Mouse (Mus musculus) cerebellum, adult 2 months (tissue): ENCODE results near the gene Eif3j1. TPM values are rescaled to one million over a fixed set of nuclear protein-coding genes. Genes with fewer than 3 reads are reported as not detected.

Experiments used
- DNase-seq, 2 experiments: peaks; one replicate each; pipeline ENCODE4 v3.0.0; 2021
- H3K27ac ChIP-seq: fragments of 200-500 bp; 2 replicates; pipeline ENCODE4 v1.5.1; 2012; ENCODE audit warnings: low read length, control low read depth, inconsistent platforms; ENCODE audit not compliant: insufficient read depth
- H3K27me3 ChIP-seq: fragments of 200-500 bp; 2 replicates; pipeline ENCODE4 v1.6.1; 2012; ENCODE audit warnings: inconsistent platforms, mild to moderate bottlenecking, low read length, moderate library complexity; ENCODE audit not compliant: control insufficient read depth, insufficient read depth
- H3K4me1 ChIP-seq: fragments of 200-500 bp; 2 replicates; pipeline ENCODE4 v1.6.1; 2011; ENCODE audit warnings: low read length; ENCODE audit not compliant: control insufficient read depth, insufficient read depth
- H3K4me3 ChIP-seq: fragments of 200-500 bp; replicated peaks from 2 replicates; pipeline ENCODE3; 2011; ENCODE audit warnings: mild to moderate bottlenecking, low read depth, low read length, control low read depth; ENCODE audit not compliant: insufficient read depth
- CTCF ChIP-seq: fragments of 200-500 bp; IDR thresholded peaks from 2 replicates; pipeline ENCODE4 v1.5.1; 2011; ENCODE audit warnings: low read depth, mild to moderate bottlenecking, control low read depth, low read length, moderate library complexity, borderline replicate concordance; ENCODE audit not compliant: insufficient read depth
- POLR2A ChIP-seq: fragments of 200-500 bp; IDR thresholded peaks from 2 replicates; pipeline ENCODE4 v1.6.1; 2011; ENCODE audit warnings: low read length, control low read depth, borderline replicate concordance; ENCODE audit not compliant: insufficient read depth
- WGBS: fragments of 180-500 bp; shearing (Covaris S2); methylation state at CpG from one replicate; pipeline ENCODE4 v1.1.7; 2018; 5-methylcytosine and 5-hydroxymethylcytosine counted together
- polyA plus RNA-seq: library from polyadenylated mRNA; depleted of rRNA; stranded (reverse); fragments of >200 nt; gene quantifications from 2 replicates; pipeline ENCODE4 v1.2.3, GENCODE M21; 2012

Gene Eif3j1
- polyA plus RNA-seq, 1 experiment = 22.2 TPM

DNA sequence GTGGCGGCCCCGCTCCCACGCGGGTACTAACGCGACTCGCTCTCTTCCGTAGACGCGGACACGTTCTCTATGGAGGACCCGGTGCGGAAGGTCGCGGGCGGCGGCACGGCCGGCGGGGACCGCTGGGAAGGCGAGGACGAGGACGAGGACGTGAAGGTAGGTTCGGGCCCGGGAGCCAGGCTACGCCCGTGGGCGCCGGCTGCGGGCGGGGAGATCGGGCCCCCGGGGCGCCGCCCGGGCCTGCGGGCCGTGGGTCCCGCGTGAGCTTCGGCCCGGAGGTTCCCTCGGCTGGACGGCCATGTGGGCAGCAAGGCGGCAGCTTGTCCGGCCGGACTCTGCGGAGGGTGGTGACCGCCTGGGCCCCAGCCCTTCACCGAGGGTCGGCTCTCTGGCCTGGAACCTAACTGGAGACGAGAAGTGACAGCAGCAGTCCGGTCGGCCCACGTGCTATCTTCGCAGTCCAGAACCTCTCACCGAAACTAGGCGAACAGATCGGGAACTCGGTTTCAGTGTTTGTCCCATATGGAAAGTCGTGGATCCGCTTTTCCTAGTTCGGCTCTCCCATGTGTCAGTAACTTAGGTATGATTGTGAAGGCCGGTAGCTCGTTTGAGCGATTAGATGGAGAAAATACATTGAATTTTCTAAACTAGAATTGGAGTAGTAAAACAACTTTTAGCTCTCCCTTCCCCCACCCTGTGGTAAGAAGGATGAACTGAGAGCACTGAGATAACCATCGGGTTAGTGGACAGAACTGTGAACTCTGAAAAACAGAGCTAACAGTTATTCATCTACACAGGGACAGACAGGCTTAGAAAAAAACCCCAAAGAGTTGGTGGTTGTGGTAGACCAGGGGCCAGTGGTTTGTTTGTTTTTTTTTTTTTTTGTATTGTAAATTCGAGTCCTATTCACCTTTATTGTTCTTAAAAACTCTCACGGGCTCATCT lies 682 bp downstream of the Eif3j1 start:
- Histone ChIP-seq H3K27ac (peak overlapping the region; percentile 74), H3K4me1 (no peaks in the 10 kb centered on the region; the same call in 1 of the 2 replicates), H3K4me3 (peak overlapping the region; percentile 80), H3K27me3 (no peaks in the 10 kb centered on the region)
- DNase-seq = peak in 1 of 2 experiments; percentile 55
- 1% methylated on average over 69 of the region's 71 CpGs for WGBS
- TF ChIP-seq CTCF (no peak), POLR2A (no peak)

DNA sequence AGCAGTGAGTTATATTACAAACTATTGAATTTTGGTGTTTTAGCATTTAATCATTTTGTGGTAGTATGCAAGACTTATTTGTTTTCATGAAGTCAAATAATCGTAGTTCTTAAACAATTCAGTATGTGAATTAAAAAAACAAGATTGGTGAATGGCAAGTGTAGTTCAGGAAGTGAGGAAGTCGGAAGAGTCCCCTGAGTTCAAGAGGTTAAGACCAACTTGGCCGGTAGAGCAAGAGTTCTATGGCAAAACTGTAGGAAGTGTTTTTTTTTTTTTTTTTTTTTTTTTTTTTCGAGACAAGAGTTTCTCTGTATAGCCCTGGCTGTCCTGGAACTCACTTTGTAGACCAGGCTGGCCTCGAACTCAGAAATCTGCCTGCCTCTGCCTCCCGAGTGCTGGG lies 3.6 kb downstream of the Eif3j1 start:
- Histone ChIP-seq H3K4me1 (no peaks in the 10 kb centered on the region; the same call in 1 of the 2 replicates), H3K27ac (no peak overlapping the region), H3K4me3 (no peak overlapping the region), H3K27me3 (no peaks in the 10 kb centered on the region)
- no peak for DNase-seq
- 87% methylated on average over 6 of the region's 6 CpGs for WGBS
- TF ChIP-seq POLR2A (no peak), CTCF (no peak)

DNA sequence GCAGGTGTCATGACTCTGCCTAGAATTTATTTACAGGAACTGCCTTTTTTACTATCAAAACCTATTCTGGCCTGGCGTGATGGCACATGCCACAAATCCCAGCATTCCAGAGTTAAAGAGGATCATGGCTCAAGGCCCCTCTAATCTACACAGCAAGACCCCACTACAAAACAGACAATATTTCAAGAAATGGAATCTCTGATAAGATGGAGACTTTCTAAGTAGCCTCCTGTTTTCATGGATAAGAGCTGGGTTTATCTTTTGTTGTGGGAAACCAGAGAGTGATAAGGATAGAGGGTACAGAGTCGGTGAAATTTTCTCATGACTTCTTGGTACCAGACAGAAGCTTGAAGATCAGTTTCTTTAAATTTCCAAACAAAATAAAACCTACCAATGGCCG lies 7.7 kb downstream of the Eif3j1 start:
- Histone ChIP-seq H3K4me1 (no peaks in the 10 kb centered on the region), H3K27me3 (no peaks in the 10 kb centered on the region), H3K4me3 (no peak overlapping the region), H3K27ac (no peak overlapping the region)
- WGBS = 95% methylated on average over 3 of the region's 3 CpGs
- no peak for DNase-seq
- no peak for TF ChIP-seq CTCF
- no peak for TF ChIP-seq POLR2A

GRCm38 (mm10) chr2:122043926-122044325 lies 15.6 kb downstream of the Eif3j1 start:
- no peaks in the 10 kb centered on the region for H3K27me3 ChIP-seq
- DNase-seq = no peak
- H3K27ac ChIP-seq = no peak overlapping the region
- no peak overlapping the region for H3K4me3 ChIP-seq
- no peaks in the 10 kb centered on the region for H3K4me1 ChIP-seq
- no peak for TF ChIP-seq CTCF
- TF ChIP-seq POLR2A = no peak

DNA sequence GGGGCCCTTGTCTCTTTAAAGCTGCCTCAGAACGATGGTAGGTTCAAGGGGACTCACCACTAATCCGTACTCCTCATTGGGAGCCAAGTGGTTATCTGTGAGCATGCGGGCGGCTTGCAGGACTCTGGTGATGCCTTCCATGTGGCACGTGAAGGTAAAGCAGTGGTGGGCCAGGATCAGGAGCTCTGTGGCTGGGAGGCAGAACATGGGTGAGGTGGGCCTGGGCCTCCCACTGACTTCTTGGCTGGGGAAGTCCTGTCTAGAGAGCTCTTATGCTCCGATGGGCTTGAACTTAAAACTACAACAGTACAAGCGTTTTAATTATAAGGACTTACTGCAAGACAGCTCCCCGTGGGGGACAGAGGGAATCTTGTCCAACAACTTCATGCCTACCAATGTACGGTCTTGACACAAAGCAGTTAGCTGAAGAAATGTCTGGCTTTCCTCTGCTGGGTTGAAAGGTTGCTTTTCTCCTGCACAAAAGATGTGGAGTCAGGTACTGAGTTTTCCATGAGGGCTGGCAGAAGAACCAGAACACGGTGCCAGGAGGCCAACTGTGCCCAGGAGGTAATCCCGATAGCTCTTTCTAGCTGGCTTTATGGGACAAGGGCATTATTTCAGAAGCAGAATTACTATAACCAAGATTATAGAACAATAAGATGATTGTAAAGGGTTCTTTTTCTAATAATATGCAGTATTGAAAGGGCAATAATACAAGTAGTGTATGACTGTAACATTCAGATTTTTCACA lies 31.2 kb downstream of the Eif3j1 start:
- TF ChIP-seq CTCF (no peak), POLR2A (no peak)
- Histone ChIP-seq H3K27ac (no peak overlapping the region), H3K4me1 (peaks cover 13% of the 10 kb centered on the region; the same call in 1 of the 2 replicates), H3K27me3 (no peaks in the 10 kb centered on the region), H3K4me3 (no peak overlapping the region)
- DNase-seq = peak; percentile 67 to 74
- 25% methylated on average over 11 of the region's 11 CpGs for WGBS

GRCm38 (mm10) chr2:122065200-122065969 lies 37.0 kb downstream of the Eif3j1 start:
- Histone ChIP-seq H3K27ac (no peak overlapping the region), H3K4me1 (peaks cover under 1% of the 10 kb centered on the region; the same call in 1 of the 2 replicates), H3K4me3 (no peak overlapping the region), H3K27me3 (no peaks in the 10 kb centered on the region)
- DNase-seq = no peak
- TF ChIP-seq POLR2A = no peak
- peak; percentile 16; the same call in 1 of the 2 replicates for TF ChIP-seq CTCF
- 28% methylated on average over 14 of the region's 14 CpGs for WGBS

DNA sequence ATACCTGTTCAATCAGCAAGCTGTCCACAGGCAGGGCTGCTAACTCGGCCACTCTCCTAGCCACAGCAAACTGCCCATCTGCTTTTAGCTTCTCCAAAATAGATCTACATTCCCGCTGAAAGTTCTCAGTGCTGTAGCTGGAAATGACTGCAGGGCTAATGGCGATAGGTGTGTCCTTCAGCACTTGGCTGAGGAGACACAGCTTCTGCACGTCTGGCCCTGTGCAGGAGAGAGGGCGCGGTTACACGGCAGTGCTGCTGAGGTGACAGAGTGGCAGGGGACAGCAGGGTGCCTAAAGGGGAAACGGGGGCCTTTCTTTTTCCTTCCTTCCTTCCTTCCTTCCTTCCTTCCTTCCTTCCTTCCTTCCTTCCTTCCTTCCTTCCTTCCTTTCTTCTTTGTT lies 37.9 kb downstream of the Eif3j1 start:
- Histone ChIP-seq H3K27ac (no peak overlapping the region), H3K27me3 (no peaks in the 10 kb centered on the region), H3K4me3 (no peak overlapping the region), H3K4me1 (no peaks in the 10 kb centered on the region)
- 84% methylated on average over 8 of the region's 8 CpGs for WGBS
- DNase-seq = no peak
- TF ChIP-seq POLR2A = no peak
- no peak for TF ChIP-seq CTCF
